Comparison of ENCODE assay signal across 13 mouse cellular contexts in the genomic region with DNA sequence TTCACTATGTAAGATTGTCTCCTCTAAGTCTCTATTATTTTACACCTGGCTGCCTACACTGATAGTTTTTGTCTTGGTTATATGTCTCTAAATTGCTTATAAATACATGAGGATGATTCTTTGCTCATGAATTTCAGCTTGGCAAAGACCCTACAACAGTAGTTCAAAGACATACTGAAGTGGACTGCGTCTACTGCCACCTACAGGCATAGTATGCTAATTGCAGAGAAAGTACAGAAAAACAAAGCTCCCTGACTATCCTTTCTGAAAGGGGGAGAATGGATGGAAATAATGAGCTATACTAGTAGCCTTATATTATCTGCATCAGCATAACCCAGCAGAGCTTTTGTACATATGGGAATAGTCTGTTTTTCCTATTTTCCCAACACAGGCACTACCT.
DNase-seq lines count a peak whose midpoint lies in the region; ATAC-seq and TF ChIP-seq lines count a peak whose summit lies in the region.
"Had no signal": no experiment of that assay in that cellular context is flagged by ENCODE, and none has a peak within 500 bp of the region (broad histone marks: within the 10 kb centered on the region; RNA-seq: fewer than 3 reads in every experiment).

No protein-coding gene starts in this region.

- H3K4me3 ChIP-seq in intestine, postnatal 0 days (ENCODE audit: low read depth, low read length) = no peak overlapping the region
- H3K4me3 ChIP-seq in intestine, embryonic 16.5 days (ENCODE audit: low read length) = no peak overlapping the region
- H3K4me3 ChIP-seq in midbrain, embryonic 11.5 days (ENCODE audit: low read depth, low read length) = no peak overlapping the region
- no peak overlapping the region for H3K4me3 ChIP-seq in midbrain, embryonic 15.5 days
- H3K4me3 ChIP-seq in stomach, postnatal 0 days (ENCODE audit: low read depth, low read length) = no peak overlapping the region
- H3K4me3 ChIP-seq: erythroblast, embryonic 14.5 days; liver, embryonic 15.5 days; megakaryocyte, embryonic 14.5 days had no signal

- H3K36me3 ChIP-seq in intestine, postnatal 0 days (ENCODE audit: control insufficient read depth, insufficient read depth) = no peaks in the 10 kb centered on the region
- no peaks in the 10 kb centered on the region for H3K36me3 ChIP-seq in intestine, embryonic 16.5 days (ENCODE audit: control insufficient read depth, insufficient read depth, low read length)
- no peaks in the 10 kb centered on the region for H3K36me3 ChIP-seq in midbrain, embryonic 11.5 days (ENCODE audit: control insufficient read depth, insufficient read depth, low read length)
- H3K36me3 ChIP-seq in midbrain, embryonic 15.5 days (replicated peaks) = no peaks in the 10 kb centered on the region
- H3K36me3 ChIP-seq in stomach, postnatal 0 days (ENCODE audit: control insufficient read depth, insufficient read depth, low read length) = no peaks in the 10 kb centered on the region
- H3K36me3 ChIP-seq: liver, embryonic 15.5 days had no signal

- WGBS in intestine, postnatal 0 days = 33% methylated on average over 1 of the region's 1 CpGs
- WGBS in intestine, embryonic 16.5 days = 49% methylated on average over 1 of the region's 1 CpGs
- 35% methylated on average over 1 of the region's 1 CpGs for WGBS in midbrain, embryonic 11.5 days
- 42% methylated on average over 1 of the region's 1 CpGs for WGBS in midbrain, embryonic 15.5 days
- WGBS in stomach, postnatal 0 days = 63% methylated on average over 1 of the region's 1 CpGs

- no peak overlapping the region for H3K27ac ChIP-seq in intestine, postnatal 0 days (ENCODE audit: low read depth, low read length)
- no peak overlapping the region for H3K27ac ChIP-seq in intestine, embryonic 16.5 days (ENCODE audit: low read length)
- no peak overlapping the region for H3K27ac ChIP-seq in midbrain, embryonic 11.5 days (ENCODE audit: low read depth, low read length)
- H3K27ac ChIP-seq in midbrain, embryonic 15.5 days = no peak overlapping the region
- no peak overlapping the region for H3K27ac ChIP-seq in stomach, postnatal 0 days (replicated peaks)
- H3K27ac ChIP-seq: liver, embryonic 15.5 days had no signal

- no peaks in the 10 kb centered on the region for H3K4me1 ChIP-seq in intestine, postnatal 0 days (replicated peaks; ENCODE audit: control insufficient read depth, insufficient read depth, low read length)
- no peaks in the 10 kb centered on the region for H3K4me1 ChIP-seq in intestine, embryonic 16.5 days (ENCODE audit: control insufficient read depth, insufficient read depth, low read length)
- H3K4me1 ChIP-seq in midbrain, embryonic 11.5 days (ENCODE audit: control insufficient read depth, insufficient read depth, low read length) = no peaks in the 10 kb centered on the region
- H3K4me1 ChIP-seq in midbrain, embryonic 15.5 days = 0 out of 2 replicates have a peak, but pooled peaks cover 3% of the 10 kb centered on the region
- no peaks in the 10 kb centered on the region for H3K4me1 ChIP-seq in stomach, postnatal 0 days (replicated peaks; ENCODE audit: control insufficient read depth, insufficient read depth)
- H3K4me1 ChIP-seq: liver, embryonic 15.5 days; megakaryocyte, embryonic 14.5 days had no signal

- CTCF ChIA-PET in Patski (lab: Charles Lee) = interaction anchor here (0.6 to 0.8 kb wide), 3 partner anchors 10 to 226 kb away, joined by 3 to 4 read pairs (median 3); no protein-coding TSS in a partner anchor

- TF ChIP-seq CTCF in intestine, postnatal 0 days (IDR thresholded peaks at IDR 0.05; ENCODE audit: low read depth) = peak; percentile 35; the same call in 1 of the 2 replicates
- peak; percentile 43 for TF ChIP-seq CTCF in Patski (IDR thresholded peaks at IDR 0.05)
- TF ChIP-seq CTCF in stomach, postnatal 0 days (IDR thresholded peaks at IDR 0.05; ENCODE audit: low read depth) = peak; percentile 43

- no peak overlapping the region for H3K4me2 ChIP-seq in intestine, postnatal 0 days (replicated peaks; ENCODE audit: low read depth)
- no peak overlapping the region for H3K4me2 ChIP-seq in intestine, embryonic 16.5 days (ENCODE audit: low read depth, low read length)
- H3K4me2 ChIP-seq in midbrain, embryonic 11.5 days = no peak overlapping the region
- no peak overlapping the region for H3K4me2 ChIP-seq in midbrain, embryonic 15.5 days
- no peak overlapping the region for H3K4me2 ChIP-seq in stomach, postnatal 0 days (replicated peaks; ENCODE audit: low read depth)
- H3K4me2 ChIP-seq: liver, embryonic 15.5 days had no signal

- in situ Hi-C loops in Patski (cut with MboI; ENCODE audit: low pct_unique_long_range_greater_than_20kb) = loop anchor here (10.0 kb wide), 2 partner anchors 481 to 771 kb away; no protein-coding TSS in a partner anchor

- no peak for TF ChIP-seq EP300 in stomach, postnatal 0 days (optimal IDR thresholded peaks at IDR 0.05)

- ATAC-seq in intestine, postnatal 0 days = no peak
- no peak for ATAC-seq in intestine, embryonic 16.5 days
- no peak for ATAC-seq in midbrain, embryonic 11.5 days (ENCODE audit: low FRiP score)
- no peak for ATAC-seq in midbrain, embryonic 15.5 days (replicated peaks)
- no peak for ATAC-seq in Patski
- no peak for ATAC-seq in stomach, postnatal 0 days (ENCODE audit: low FRiP score, low TSS enrichment)

- H3K9me3 ChIP-seq in intestine, postnatal 0 days (ENCODE audit: control insufficient read depth) = no peaks in the 10 kb centered on the region
- H3K9me3 ChIP-seq in intestine, embryonic 16.5 days (ENCODE audit: control insufficient read depth, low read length) = no peaks in the 10 kb centered on the region
- H3K9me3 ChIP-seq in midbrain, embryonic 11.5 days (ENCODE audit: control insufficient read depth, low read length) = no peaks in the 10 kb centered on the region
- no peaks in the 10 kb centered on the region for H3K9me3 ChIP-seq in midbrain, embryonic 15.5 days
- no peaks in the 10 kb centered on the region for H3K9me3 ChIP-seq in stomach, postnatal 0 days (ENCODE audit: control insufficient read depth, low read length)
- H3K9me3 ChIP-seq: liver, embryonic 15.5 days; megakaryocyte, embryonic 14.5 days had no signal

- POLR2A ChIA-PET in Patski (lab: Charles Lee) = no interaction called here

- no peaks in the 10 kb centered on the region for H3K27me3 ChIP-seq in intestine, postnatal 0 days (replicated peaks; ENCODE audit: control insufficient read depth, insufficient read depth, low read length)
- H3K27me3 ChIP-seq in intestine, embryonic 16.5 days (replicated peaks; ENCODE audit: control insufficient read depth, insufficient read depth, low read length) = no peaks in the 10 kb centered on the region
- no peaks in the 10 kb centered on the region for H3K27me3 ChIP-seq in midbrain, embryonic 11.5 days (ENCODE audit: control insufficient read depth, insufficient read depth, low read length)
- no peaks in the 10 kb centered on the region for H3K27me3 ChIP-seq in midbrain, embryonic 15.5 days (replicated peaks)
- no peaks in the 10 kb centered on the region for H3K27me3 ChIP-seq in Patski
- no peaks in the 10 kb centered on the region for H3K27me3 ChIP-seq in stomach, postnatal 0 days (ENCODE audit: control insufficient read depth, insufficient read depth, low read length)
- H3K27me3 ChIP-seq: liver, embryonic 15.5 days; megakaryocyte, embryonic 14.5 days had no signal

- no peak overlapping the region for H3K9ac ChIP-seq in intestine, postnatal 0 days (ENCODE audit: low read depth, low read length)
- no peak overlapping the region for H3K9ac ChIP-seq in intestine, embryonic 16.5 days (ENCODE audit: low read depth, low read length)
- no peak overlapping the region for H3K9ac ChIP-seq in midbrain, embryonic 11.5 days (ENCODE audit: low read length)
- H3K9ac ChIP-seq in midbrain, embryonic 15.5 days = no peak overlapping the region
- H3K9ac ChIP-seq in stomach, postnatal 0 days (ENCODE audit: low read length) = no peak overlapping the region
- H3K9ac ChIP-seq: liver, embryonic 15.5 days had no signal

- DNase-seq in midbrain, embryonic 11.5 days (ENCODE audit: low spot score, missing footprints) = peak; percentile 59
- DNase-seq in Patski (ENCODE audit: low read depth, low spot score) = no peak
- no peak for DNase-seq in stomach, postnatal 0 days (ENCODE audit: low spot score)
- DNase-seq in cerebellum, adult 18-20 months = no peak
- DNase-seq: cerebellum, postnatal 25 days; heart, postnatal 36 days; right cerebral cortex, postnatal 4 days had no signal
